Mouse (Mus musculus) liver, embryonic 14.5 days (tissue): ENCODE results near the gene Mzf1.

ENCODE experiments used
- CTCF ChIP-seq: IDR thresholded peaks from 2 replicates; pipeline ENCODE4 v1.5.1; 2016; ENCODE audit warnings: antibody characterized with exemption, low read depth, control low read depth
- EP300 ChIP-seq: IDR thresholded peaks from 2 replicates; pipeline ENCODE4 v1.6.1; 2016; ENCODE audit warnings: antibody characterized with exemption, low read depth

DNA sequence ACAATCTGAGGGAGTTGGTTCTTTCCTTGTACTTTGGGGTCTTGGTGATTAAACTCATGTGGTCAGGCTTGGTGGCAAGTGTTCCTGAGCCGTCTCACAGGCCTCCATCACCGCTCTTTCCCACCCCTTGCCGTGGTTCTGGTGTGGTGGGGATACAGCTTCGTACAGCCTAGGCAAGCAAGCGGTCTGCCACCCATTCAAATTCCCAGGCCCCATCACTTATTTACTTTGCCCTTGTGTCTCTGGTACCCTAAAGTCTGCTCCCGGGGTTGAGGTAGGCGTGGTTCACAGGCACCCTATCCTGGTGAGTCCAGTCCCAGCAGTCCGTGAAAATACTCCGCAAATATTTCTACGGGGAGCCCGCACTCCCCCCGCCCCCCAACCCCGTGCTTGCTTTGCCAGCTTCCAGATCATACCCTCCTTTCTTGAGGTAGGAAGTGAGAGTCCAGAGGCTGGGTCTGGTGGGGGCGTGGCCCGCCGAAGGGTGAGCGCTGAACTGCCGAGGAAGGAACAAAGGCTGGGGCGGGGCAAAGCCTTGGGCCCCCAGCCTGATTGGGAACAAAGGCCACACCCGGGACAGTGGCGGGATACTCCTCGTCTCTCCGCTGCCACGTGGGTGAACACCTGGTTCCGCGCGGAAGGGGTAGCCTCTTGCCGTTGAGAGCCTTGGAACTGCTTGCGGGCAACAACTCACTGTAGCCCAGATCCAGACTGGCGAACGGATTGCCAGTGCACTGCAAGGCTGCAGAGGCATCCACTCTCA is 31.6 kb downstream of the Mzf1 start:
- TF ChIP-seq EP300 (no peak), CTCF (no peak)
